Mouse (Mus musculus) MEL-GATA-1-ER (cell line): ENCODE data around the gene Wnt2.

Source experiments
- DNase-seq: peaks from one replicate; pipeline ENCODE4 v3.0.0-alpha.2; 2012; ENCODE audit warnings: low read depth; ENCODE audit errors: extremely low read depth

The Wnt2 gene

DNA sequence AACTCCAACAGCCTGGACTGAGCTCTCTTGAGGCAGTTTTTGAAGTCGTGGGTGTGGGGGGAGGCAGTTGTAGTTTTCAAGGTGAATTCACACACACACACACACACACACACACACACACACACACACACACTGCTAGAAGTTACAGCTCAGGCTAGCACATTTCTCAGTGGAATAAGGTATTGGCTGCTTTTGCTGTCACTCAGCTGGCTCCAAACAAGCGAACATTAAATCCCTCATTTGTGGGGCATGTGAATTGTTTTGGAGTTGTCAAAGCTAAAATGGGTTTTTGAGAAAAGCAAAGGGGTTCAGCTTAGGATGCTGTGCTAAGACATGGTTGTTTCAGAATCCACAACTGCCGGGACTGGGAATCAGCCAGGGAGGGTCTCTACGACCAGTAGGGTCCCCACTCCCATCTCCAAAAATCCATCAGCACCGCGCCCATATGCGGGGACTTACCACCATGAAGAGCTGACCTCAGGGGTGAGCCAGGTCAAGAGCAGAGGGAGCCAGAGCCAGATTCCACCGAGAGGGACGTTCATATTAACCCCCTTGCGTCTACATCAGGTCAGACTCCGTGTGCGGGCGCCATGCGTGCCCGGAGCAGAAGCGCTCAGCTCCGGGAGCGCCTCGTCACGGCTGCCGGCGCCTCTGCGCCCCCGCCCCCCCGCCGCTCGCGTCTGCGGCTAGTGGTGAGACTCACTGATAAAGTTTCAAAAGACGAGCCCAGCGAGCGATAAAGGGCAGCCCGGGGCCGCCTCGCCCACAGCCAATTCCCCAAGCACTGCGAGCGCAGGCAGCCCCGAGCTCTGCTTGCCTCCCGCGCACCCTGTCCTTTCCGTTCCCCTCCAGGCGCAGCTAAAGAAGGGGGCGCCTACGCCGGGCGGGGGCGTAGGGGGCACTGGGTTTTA is at the start of gene Wnt2:
Wnt2 (minus strand) TSS at position 840 of the 911 bp plus-strand sequence.
- DNase-seq = no peak

DNA sequence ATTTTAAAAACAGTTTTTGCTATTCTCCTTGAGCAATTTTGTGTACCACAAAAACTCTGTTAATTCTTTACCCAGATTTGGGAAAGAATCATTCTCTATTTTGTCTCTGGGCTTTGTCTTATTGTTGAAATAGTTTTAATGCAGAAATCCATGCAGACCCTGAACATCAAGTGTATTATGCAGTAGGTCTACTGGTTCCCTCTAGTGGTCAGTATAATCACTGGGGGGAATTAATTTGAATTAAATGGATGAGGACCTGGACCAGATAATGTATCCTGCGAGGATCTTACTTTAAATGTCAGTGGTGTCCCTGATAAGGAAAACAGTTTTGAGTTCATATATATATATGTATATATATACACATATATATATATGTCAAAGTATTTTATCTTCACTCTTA is 48.2 kb upstream of the Wnt2 start:
- peak; percentile 15 for DNase-seq

DNA sequence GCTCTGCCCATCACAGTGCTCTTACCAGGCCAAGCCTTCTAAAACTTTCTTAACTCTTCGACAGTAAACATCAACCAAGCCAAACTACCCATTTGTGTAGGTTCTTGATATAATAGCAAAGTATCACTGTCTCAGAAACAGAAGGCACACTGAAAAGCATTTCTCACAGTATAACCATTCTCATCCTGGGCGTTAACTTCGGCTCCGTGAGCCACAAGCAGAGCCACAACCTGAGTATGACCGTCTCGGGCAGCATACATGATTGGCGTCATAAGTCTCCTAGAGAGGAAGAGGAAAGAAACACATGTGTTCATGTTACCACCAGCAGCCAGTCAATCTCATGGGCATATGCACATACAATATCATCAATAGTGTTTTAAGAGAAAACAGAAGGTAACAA is 46.6 kb upstream of the Wnt2 start:
- DNase-seq = no peak

DNA sequence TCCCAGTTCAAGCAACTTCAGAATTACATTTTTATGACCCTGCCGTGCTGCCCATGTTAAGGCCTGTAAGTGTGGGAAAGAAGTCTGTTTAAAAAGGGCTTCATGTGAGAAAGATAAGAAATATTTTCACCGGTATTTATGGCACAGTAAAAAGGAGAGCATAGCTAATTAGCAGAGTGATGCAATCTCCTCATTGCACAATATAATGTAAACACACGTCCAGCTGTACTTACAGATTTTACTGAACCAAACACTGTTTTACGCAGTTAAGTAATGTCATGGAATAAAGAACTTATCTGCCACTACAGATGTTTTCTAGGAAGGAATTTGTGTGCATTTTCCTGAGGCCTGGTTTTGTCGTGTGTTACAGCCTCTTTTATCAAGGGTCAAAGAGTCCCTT is 46.2 kb upstream of the Wnt2 start:
- DNase-seq = no peak

DNA sequence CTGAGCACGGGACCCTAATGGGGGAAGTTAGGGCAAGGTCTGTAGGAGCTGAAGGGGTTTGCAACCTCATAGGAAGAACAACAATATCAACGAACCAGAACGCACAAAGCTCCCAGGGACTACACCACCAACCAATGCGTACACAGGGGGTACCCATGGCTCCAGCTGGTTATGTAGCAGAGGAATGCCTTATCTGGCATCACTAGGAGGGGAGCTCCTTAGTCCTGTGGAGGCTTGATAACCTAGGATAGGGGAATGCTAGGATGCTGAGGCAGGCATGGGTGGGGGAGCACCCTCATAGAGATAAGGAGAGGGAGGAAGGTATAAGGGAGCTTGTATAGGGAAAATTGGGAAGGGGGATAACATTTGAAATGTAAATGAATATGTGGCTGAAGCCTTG is 27.5 kb upstream of the Wnt2 start:
- no peak for DNase-seq

DNA sequence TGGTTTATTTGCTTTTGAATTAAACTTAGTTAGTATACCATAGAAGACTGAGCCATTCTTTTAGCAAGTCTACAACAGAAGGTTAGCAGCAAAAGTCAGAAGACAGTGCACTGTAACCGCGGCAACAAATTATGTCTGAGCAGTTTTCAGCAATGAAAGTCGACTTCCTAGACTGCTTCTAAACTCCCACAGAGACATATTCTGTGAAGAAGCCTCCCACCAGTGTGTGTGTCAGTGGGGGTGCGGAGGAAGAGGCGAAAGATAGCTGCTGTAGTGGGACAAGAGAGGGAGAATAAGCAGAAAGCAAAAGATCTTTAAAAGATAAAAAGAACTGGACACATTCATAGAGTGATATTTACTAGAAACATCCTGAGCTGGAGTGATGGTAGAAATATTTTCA is 21.3 kb upstream of the Wnt2 start:
- no peak for DNase-seq

DNA sequence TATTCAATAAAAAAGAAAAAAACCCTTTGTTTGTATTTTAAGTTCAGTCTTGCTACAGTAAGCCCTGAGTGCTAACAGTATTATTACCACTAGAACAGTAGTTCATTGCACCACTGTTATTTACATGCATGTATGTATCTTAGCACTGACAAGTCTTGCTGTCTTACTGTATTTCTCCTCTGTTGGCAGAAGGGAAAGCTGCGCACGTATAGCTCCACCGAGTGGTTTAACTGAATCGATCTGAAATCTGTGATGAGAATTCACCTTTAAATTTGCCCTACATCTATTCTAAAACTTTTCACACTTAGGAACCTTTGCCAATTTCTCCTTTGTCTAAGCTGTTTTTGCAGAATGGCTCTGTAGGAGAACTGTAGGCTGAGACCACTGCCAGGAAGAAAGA is 13.9 kb upstream of the Wnt2 start:
- DNase-seq = no peak

DNA sequence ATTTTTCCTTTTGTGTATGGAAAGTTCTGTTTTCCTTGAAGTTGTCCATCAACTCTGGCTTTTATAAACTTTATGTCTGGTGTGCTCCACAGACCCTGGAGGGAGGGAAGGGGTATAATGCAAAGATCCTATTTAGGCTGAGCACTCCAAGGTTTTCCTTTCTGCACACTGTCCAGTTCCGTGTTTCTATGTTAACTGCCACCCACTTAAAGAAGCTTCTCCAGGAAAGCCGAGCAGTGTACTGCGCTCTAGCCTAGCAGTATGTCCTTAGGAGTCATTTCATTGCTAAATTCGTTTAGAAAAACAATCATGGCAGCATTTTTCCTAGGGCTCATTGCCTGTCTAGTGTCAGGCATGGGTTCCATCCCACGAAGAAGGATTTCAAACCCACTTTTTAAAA is 12.8 kb upstream of the Wnt2 start:
- DNase-seq = no peak

DNA sequence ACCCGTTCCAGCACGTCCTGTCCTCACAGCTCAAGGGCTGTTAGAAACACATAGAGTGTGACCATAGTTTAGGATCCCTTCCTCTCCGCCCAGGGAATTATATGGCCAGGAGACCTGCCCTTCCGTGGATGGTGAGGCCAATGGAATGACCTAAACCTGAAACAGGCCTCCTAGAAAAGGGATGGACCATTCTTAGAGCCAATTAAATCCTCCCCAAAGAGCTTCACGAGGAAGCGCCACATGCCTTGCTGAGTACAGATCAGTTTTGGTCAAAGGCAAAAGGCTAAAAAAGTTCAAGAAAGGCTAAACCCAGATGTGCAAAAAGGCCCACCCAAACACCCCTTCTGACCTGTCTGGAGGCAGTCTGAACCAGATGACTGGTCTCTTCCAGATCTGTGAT is 1.9 kb upstream of the Wnt2 start:
- DNase-seq = no peak

DNA sequence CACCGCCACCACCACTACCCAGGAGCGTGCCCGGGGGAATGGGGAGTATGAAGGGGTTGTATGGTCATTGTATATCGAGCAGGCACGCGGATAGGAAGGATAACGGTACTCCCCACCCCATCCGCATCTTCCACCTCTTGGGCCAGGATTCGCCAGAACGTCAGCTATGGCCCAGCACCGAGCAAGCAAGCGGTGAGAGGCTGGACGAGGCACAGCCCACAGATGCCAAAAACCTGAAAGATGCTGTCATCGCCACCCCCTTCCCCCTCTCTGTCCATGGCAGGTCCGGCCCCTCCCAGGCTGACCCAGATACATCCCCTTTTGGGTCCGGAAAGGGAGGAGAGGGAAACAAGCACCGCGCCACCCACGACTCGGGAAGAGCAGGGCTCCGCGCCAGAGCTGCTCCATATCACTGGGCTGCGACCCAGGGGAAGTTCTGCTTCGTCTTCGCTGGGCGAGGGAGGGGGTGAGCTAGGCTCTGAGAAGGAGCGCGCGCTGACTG is 1.2 kb upstream of the Wnt2 start:
- DNase-seq = no peak

DNA sequence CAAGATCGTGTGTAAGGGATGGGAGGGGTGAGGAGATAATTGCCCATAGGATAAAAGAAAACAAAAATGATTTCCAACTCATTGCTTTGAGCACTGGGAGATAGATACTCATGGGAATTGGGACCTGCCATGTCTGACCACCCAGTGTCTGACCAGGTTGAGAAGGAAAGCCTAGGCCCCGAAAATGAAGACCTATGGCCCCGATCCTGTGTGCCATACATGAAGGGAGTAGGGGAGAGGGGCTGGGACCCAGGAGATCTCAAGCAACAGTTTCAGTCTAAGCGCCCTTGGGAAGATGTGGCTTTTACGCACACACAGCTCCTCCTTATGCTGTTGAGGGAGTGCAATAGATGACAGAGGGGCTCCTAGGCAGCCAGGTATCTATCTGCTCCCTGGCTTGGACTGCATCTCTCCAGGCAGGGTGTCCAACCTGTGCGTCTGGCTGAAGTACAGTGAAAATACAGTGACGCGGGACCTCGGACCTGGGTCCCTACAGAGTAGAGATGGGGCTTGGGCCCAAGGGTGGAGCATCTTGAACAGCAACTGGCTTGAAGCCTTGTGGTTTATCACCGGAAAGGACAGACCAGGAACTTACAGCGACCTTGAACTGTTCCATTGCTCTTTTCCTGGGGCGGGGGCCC is 603 bp upstream of the Wnt2 start:
- DNase-seq = no peak

DNA sequence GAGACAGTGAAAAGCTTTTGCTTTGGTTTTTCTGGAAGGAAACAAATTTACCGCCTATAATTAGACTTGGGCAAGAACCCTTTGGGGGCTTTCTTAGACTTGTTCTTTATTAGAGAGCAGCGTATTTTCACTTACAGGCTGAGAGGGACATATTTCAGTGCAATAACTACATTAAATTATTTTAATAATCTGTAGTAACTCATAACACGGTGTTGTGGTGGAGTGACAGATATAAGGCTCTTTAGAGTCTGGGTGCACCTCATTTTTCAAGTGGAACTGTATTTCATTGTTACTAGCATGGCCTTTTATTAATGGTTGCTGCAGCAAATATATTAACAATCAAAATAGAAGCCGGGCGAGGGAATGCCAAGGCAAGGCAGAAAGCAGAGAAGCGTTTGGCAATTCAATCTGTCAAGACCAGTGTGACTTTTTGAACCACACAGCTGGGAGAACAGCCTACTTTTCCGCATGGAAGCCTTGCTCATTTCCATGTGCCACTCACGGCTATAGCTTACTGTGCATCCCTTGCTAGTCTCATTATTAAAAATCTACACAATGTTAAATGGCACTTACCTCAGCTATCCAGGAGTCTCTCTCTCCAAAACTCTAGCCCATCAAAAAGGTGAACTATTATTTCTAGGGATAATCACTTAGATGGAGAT is 6.1 kb downstream of the Wnt2 start:
- no peak for DNase-seq

DNA sequence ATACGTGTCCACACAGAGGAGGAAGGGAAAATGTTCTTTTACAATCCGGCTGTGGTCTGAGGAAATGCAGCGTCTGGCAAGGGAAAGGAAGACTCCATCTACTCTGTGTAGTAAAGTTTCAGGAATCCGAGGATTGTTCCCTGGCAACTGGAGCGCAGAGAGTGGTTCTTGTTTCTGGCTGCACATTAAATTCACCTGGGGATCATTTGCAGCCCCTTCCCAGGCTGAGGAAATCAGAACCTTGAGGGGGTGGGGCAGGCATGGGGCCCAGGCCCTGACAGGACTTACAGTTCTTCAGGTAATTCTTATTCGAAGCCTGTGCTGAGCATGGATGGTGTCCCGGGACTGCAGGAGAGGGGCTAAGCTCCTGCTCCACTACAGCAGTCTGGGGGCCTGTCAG is 17.0 kb downstream of the Wnt2 start:
- DNase-seq = no peak

DNA sequence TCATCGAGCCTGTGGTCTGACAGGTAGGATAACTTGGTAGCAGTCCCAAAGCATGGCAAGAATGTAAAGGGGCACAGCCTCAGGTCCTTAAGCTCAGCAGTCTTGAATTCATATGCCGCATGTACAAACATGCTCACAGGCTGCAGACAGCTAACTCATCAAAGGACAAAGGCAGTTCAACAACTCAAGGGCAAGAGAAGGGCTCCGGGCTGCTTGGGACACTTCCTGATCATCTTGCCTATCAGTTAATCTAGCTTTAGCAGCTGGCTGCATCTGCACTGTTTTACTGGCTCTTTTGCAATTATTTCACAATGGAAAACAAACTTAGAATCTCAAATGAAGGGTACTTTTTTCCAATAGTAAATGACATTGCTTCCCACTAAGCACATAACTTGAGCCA is 23.0 kb downstream of the Wnt2 start:
- no peak for DNase-seq

DNA sequence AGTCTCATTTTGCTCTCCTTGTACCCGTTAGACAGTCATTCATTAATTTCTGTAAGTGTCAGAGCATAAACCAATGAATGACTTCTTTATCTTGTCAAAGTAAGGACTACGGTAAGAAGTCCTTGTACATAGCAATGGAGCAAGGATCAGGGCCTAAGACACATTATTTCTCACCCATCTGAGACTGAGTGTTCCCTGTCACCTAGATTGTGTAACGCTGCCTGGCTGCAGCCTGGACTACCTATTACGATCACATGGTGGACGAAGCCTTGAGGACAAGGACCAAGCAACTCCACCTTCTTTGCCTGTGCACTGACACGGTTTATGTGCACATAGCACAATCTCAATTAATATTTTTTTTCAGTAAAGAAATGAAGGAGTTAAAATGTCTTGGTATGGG is 28.3 kb downstream of the Wnt2 start:
- no peak for DNase-seq

DNA sequence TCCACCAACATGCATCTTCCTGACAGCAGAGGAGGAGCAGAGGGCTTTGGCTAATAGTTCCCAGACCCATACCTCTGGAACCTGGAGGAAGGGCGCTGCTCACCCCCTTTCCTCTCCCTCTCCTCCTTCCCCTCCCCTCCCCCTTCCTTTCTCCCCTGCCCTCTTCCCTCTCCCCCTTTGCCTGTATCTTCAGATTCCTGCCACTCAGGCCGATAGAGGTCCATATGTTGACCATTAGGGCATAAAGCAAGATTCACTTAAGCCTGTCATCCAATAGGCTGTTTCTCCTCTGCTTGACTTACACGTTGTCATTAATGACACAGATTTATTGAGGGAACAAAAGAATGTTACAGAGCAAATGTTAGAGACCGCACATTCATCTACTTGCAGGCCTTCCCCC is 31.9 kb downstream of the Wnt2 start:
- DNase-seq = no peak

DNA sequence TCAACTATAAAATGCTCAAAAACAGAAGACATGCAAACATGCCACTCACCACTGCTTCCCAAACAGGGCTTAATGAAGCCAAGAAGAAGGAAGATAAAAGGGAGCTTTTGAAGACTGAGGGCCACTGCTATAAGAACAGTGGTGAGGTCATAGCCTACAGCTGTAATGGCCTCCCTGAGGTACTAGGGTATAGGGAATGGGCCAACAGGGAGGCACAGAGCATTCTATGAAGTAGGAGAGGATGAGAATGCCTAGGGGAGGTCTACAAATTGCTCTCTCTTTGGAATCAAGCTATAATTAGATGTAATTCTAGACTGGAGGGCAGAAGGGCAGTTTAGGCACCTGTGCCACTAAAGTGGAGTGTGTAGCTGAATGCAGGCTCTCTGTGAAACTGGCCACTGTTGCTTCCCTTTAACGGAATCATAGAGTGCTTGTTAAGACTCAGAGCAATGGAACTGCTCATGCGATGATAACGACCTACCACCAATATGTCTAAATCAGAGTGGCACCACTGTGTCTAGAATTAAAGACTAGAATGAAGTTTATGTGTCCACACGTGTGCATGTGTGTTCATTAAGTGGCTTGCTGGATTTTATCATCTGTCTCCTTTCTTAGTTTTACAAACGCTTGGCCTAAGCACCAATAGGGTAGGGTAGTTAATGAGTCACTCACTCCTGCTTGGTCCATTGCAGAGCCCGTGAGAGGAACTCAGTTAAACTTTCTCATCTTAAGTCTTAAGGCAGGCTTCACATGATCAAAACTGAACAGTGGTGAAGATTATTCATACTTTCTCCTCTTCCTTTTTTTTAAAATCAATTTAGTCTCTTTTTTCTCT is 35.2 kb downstream of the Wnt2 start:
- no peak for DNase-seq

DNA sequence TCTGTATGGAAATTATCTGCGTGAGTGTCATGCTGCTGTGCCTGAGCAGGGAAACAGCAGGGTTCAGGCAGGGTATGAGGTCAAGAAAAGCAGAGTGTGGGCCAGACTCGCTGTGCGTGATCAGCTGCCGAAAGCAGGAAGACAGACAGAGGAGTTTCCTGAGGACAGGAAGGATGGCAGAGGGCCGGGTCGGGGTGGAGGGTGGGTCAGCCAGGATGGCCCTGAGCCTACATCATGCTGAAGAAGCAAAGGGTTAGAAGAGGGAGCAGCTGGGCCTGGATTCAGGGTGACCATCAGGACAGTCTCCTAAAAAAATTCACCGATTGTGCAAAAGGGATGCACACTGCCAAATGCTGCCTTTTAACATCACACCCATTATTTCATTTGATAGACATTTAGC is 38.8 kb downstream of the Wnt2 start:
- DNase-seq = no peak

DNA sequence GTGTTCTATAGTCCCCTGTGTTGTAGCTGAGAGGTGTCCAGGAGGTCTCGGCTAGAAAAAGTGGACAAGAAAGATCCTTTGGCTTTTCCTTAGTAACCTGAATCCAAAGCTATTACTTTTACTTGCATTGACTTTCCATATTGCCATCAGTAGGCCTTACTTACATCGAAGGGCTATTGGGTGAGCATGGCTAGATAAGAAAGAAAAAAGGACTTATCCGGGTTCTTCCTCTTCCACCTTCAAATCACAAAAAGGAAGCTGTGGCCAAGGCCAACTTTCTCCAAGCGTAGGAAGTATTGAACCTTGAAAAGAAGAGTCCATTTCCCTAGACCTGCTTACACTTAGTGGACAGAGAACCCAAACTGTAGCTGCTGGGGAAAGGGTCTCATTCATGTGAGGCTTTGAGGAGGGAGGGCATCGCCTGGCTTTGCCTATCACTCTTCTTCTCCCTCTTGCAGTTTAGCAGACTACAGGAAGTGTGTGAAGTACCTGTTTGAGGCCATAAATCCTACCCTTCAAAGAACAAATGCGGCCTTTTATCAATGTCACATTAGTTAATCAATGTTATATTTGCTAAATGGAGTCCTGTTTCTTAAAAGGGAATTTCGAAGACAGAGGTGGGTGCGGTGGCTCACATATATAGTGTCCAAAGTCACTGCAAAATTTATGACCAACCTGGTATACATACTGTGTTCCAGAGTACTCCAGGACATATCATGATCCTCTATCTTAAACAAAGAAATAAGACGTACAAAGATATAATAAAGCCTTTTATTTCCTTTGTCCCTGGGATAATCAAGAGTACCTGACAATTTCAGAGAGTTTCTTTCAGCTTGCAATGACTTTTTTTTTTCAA is 40.0 kb downstream of the Wnt2 start:
- no peak for DNase-seq

DNA sequence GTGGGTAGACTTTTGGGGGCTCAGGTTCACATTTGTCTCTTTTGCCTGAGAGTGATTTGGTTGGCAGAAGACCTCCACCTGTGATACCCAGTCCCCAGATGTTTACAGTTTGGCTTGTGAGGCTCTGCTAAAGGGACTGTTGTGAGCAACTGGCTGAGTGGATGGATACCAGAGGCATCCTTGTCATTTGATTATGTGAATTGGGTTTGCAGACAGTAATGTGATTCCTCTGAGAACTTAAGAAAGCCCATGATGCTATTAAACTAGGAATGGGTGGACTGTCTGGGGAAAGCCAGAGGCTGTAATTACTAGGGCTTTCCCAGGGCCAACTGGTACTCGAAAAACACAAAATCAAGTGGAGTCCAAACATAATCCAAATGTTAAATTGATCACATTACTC is 51.0 kb downstream of the Wnt2 start:
- no peak for DNase-seq
